Mouse (Mus musculus) spleen, postnatal 36 days (tissue): ENCODE measurements around the gene Sapcd2.
A peak's percentile ranks its signal among the peaks of the same experiment; 100 is the strongest.
"Not testable (repeated sequence)": the region's sequence is repeated elsewhere in the genome, so short reads cannot be mapped to it uniquely, and the experiment has no call there.

Source experiments
- DNase-seq, 2 experiments: peaks; one replicate each; pipeline ENCODE4 v3.0.0; 2022; ENCODE audit warnings: low spot score in 2 of 2, mixed read lengths in 1 of 2

Sapcd2 gene

DNA sequence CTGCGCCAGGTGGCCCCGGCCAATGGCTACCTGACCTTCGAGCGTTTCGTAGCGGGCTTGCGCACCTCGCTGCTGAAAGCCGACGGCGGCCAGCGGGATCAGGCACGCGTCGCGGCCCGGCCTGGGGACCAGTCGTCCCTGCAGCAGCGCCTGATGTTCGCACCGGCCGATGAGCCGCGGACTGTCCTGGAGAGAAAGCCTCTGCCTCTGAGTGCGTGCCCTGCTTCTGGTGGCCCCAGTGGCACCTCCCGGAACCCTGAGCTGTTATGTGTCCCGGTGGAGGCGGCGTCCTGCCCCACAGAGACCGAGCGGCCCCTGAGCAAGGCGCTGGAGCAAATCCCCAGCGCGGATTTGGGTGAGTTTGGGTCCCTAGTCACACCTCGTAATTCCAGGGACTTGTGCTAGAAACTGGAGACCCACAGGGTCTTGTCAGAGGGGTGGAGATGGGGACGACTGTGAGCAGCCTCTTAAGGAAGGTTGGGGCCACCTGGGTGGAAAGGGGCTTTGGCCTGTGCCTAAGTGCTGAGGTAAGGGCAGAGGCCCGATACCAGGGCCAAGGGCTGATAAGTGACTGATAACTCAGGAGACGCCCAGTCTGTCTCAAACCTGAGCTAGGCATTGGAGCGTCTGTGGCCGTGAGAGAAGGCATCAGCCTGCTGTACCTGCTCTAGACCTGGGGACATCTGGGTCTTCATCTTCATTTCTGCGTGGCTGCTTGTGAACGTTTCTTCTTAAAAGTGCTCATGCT lies 697 bp downstream of the Sapcd2 start:
- no peak for DNase-seq

GRCm38 (mm10) chr2:25373431-25373830 lies 1.3 kb downstream of the Sapcd2 start:
- DNase-seq: no peak

DNA sequence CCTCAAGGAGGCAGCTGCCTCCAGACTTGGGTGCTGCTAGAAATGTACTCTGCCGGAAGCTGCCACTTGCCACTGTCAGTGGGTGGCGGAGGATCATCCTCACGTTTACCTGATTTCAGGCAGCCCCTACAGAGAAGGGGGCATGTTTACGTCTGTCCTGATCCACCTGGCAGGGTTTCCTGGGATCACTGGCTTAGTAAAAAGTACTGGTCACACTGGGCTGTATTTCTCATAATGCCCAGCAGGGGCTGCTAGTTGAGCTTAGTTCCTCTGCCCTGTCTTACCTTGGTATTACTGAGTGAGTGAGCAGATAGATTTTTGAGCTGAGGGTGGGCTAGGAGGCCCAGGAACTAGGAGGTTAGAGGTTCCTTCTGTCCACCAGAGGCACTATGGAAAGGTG lies 4.5 kb downstream of the Sapcd2 start:
- peak in 1 of 2 experiments; percentile 22 for DNase-seq

DNA sequence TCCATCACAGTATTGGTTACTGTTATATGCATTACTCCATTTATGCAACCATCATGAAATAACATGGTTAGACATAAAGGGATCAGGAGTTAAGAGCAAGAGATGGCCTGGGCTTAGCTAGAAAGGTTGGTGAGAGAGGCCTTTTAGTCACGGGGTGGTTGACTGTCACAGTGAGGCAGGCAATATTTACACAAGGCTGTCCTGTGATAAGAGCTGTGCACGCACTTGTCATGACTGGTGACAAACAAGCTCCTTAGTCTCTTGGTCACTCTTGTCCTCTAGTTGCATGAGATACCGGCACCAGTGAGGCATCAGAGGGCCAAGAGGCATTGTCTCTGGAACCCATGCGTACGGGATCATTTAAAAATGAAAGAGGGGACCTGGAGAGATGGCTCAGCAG lies 12.4 kb downstream of the Sapcd2 start:
- no peak for DNase-seq

- no peak for DNase-seq
Observed at GRCm38 (mm10) chr2:25391266-25391665, 19.1 kb downstream of the Sapcd2 start.

GRCm38 (mm10) chr2:25394281-25395221 lies 22.4 kb downstream of the Sapcd2 start:
- DNase-seq: no peak

GRCm38 (mm10) chr2:25395721-25396596 lies 23.8 kb downstream of the Sapcd2 start, which contains the start of gene Entpd2:
Entpd2 (plus strand) TSS chr2:25395874.
- DNase-seq: no peak

GRCm38 (mm10) chr2:25396597-25396983 lies 24.5 kb downstream of the Sapcd2 start:
- DNase-seq: no peak

- no peak for DNase-seq
Observed at GRCm38 (mm10) chr2:25397010-25397409, 24.9 kb downstream of the Sapcd2 start.

GRCm38 (mm10) chr2:25398065-25398464 lies 25.9 kb downstream of the Sapcd2 start:
- DNase-seq: no peak

GRCm38 (mm10) chr2:25399051-25399450 lies 26.9 kb downstream of the Sapcd2 start, which contains the start of gene Npdc1:
Npdc1 (plus strand) TSS chr2:25399351.
- DNase-seq: no peak

GRCm38 (mm10) chr2:25400291-25400690 lies 28.2 kb downstream of the Sapcd2 start:
- no peak for DNase-seq

DNA sequence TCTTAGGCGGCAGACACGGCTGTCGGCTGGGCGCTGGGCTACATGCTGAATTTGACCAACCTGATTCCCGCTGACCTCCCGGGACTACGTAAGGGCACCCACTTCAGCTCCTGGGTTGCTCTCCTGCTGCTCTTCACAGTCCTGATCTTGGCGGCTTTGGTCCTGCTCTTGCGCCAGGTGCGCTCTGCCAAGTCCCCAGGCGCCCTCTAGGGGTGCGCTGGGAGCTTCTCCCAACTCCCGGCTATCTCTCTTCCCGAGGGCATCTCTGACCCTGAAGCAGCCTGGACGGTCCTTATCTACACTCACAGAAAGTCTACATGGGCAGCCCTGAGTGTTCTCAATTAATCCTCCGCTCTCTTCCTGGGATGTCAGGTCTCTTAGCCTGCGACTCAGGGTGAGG lies 28.6 kb downstream of the Sapcd2 start:
- no peak for DNase-seq

DNA sequence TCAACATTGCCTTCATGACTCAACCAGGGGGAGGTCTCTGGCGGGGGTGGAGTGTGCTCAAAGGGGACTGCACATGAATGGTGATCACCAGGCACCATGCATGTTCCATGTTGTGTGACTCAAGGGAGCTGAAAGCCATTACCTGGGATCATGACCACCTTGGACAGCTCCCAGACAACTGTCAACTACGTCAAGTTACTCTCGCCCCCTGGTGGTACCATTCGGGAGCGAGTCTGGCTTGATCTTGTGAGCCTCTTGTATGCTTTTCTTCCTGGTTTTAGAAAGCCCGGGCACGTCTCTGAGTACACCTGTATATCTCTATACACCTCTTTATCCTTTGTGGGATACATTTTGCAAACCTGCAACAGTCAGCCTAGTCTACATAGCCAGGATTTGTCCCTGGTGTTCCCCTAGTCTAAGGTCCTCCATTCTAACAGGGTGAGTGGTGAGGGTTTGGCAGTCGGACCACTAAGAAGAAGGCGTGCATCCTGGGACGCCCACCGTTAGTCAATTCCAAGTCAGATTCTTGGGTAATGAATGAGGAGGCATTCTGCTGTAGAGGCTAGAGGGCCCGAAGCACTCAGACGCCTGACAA lies 30.4 kb downstream of the Sapcd2 start:
- DNase-seq: peak; percentile 63 to 76

DNA sequence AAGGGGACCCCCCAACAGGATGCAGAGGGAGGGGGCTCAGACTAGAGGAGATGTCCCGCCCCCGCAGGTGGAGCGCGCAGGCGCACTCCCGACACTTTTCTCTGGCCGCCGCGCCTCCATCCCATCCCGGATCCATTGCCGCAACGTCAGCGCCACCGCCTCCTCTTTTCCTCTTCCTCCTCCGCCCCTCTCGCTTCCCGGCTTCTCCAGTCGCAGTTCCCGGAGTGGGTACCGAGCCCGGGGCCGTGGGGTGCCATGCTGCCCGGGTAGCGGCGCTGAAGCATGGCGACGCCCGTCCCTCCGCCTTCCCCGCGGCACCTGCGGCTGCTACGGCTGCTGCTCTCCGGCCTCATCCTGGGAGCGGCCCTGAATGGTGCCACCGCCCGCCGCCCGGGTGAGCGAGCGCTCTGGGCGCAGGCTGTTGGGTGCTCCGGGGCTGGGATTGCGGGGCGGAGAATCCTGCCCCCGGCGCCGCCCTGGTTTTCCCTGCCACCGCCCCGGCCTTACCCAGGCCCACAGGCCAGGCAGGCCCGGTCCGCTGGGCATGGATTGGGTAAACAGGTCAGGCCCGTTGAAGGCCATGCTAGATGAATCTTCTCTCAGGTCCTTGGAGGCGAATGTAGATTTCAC lies 31.0 kb downstream of the Sapcd2 start:
- DNase-seq: peak in 1 of 2 experiments; percentile 16

- no peak for DNase-seq
Observed at GRCm38 (mm10) chr2:25403994-25404393, 31.9 kb downstream of the Sapcd2 start.

- no peak for DNase-seq
Observed at GRCm38 (mm10) chr2:25408908-25409307, 36.8 kb downstream of the Sapcd2 start.

- not testable (repeated sequence) for DNase-seq
Observed at GRCm38 (mm10) chr2:25413436-25413835, 41.3 kb downstream of the Sapcd2 start.

DNA sequence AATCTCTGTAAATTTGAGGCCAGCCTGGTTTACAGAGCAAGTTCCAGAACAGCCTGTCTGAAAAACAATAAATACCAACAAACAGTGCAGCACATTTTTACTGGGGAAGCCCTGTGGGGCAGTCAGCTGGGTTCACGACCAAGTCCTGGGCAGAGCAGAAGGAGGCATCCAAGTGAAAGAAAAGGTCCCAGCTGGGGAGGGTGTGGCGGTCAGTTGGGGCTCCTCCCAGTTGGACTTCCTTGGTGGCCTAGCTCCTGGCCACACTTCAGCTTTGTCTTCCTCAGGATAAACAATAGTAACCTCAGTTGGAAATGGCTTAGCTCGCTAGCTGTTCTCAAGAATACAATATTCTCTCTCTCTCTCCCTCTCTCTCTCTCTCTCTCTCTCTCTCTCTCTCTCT lies 45.3 kb downstream of the Sapcd2 start:
- no peak for DNase-seq

DNA sequence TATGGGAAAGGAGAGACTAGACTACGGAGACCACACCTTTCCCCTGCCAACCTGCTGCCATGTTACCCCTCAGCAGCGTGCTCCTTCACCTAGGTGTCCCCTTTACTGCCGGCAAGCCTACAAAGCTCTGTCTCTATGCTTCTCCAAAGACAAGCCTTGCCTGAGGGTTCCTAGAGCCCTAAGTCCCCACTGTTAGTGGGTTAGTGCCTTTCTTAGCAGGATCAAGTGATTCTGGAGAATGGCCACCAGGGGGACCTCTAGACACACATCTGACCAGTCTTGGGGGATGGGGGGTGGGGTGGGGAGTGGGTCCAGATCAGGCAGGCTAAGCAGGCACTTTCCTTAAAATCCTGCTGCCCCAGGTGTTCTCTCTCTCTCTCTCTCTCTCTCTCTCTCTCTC lies 49.8 kb downstream of the Sapcd2 start:
- peak; percentile 24 to 53 for DNase-seq
